Mouse (Mus musculus): ENCODE measurements around the gene Gm20388.

GRCm38 (mm10) chr8:123414255-123414654 is 3503.6 kb downstream of the Gm20388 start:
- TF ChIP-seq CTCF (IDR thresholded peaks at IDR 0.05; ENCODE audit: insufficient read depth, low read depth, low read length): no peak
- no peak for TF ChIP-seq POLR2A (IDR thresholded peaks at IDR 0.05; ENCODE audit: insufficient read depth, low read depth, low read length)

Data from olfactory bulb, adult 2 months (tissue).